Mouse (Mus musculus) stomach, embryonic 16.5 days (tissue): ENCODE results near the gene Dab2ip. TPM values are rescaled to one million over a fixed set of nuclear protein-coding genes. Genes with fewer than 3 reads are reported as not detected.

Experiments used
- ATAC-seq: fragments of 200-750 bp; cut with Nextera tagmentation; 2 replicates; pipeline ENCODE4 v1.8.0; 2017; ENCODE audit warnings: moderate number of reproducible peaks, moderate TSS enrichment; ENCODE audit not compliant: insufficient read depth, low FRiP score
- H3K27ac ChIP-seq: fragments of 300-500 bp; sonication (generic); 2 replicates; pipeline ENCODE4 v1.5.1; 2014; ENCODE audit warnings: low read length
- H3K27me3 ChIP-seq: fragments of 300-500 bp; sonication (generic); 2 replicates; pipeline ENCODE4 v1.6.1; 2014; ENCODE audit warnings: low read length, control low read depth, mixed read lengths; ENCODE audit not compliant: control insufficient read depth, insufficient read depth
- H3K36me3 ChIP-seq: fragments of 300-500 bp; sonication (generic); 2 replicates; pipeline ENCODE4 v1.6.1; 2014; ENCODE audit warnings: low read length; ENCODE audit not compliant: control insufficient read depth, insufficient read depth
- H3K4me1 ChIP-seq: fragments of 300-500 bp; sonication (generic); 2 replicates; pipeline ENCODE4 v1.6.1; 2014; ENCODE audit warnings: low read length, control low read depth, mixed read lengths; ENCODE audit not compliant: control insufficient read depth, insufficient read depth
- H3K4me2 ChIP-seq: fragments of 300-500 bp; sonication (generic); 2 replicates; pipeline ENCODE4 v1.6.1; 2014; ENCODE audit warnings: low read depth, low read length, mixed read lengths
- H3K4me3 ChIP-seq: fragments of 300-500 bp; sonication (generic); replicated peaks from 2 replicates; pipeline ENCODE4 v1.5.1; 2014; ENCODE audit warnings: mild to moderate bottlenecking, low read length
- H3K9ac ChIP-seq: fragments of 300-500 bp; sonication (generic); 2 replicates; pipeline ENCODE4 v1.6.1; 2014; ENCODE audit warnings: low read length
- H3K9me3 ChIP-seq: fragments of 300-500 bp; sonication (generic); replicated peaks from 2 replicates; pipeline ENCODE4 v1.6.1; 2016; ENCODE audit warnings: low read length, control low read depth; ENCODE audit not compliant: control insufficient read depth
- WGBS: fragments of 180-500 bp; shearing (Covaris S2); extraction: QIAGEN DNeasy Blood & Tissue Kit; methylation state at CpG from one replicate; pipeline ENCODE4 v1.1.7; 2014; 5-methylcytosine and 5-hydroxymethylcytosine counted together
- polyA plus RNA-seq: library from polyadenylated mRNA; unstranded; fragments of >200 nt; fragmentation: Nextera tagmentation; extraction: Ambion mirVana; gene quantifications from 2 replicates; pipeline ENCODE4 v1.2.1, GENCODE M21; 2015

Dab2ip gene
- polyA plus RNA-seq, 1 experiment from 2014 or later: 31.2 TPM

- WGBS: 55% methylated on average over 18 of the region's 18 CpGs
Observed at GRCm38 (mm10) chr2:35731671-35732449, 173.8 kb downstream of the Dab2ip start.

GRCm38 (mm10) chr2:35735001-35735400 lies 176.9 kb downstream of the Dab2ip start:
- Histone ChIP-seq H3K4me3 (no peak overlapping the region), H3K4me2 (no peak overlapping the region), H3K27ac (no peak overlapping the region), H3K4me1 (0 out of 2 replicates have a peak, but pooled peaks cover 2% of the 10 kb centered on the region), H3K9ac (no peak overlapping the region), H3K27me3 (no peaks in the 10 kb centered on the region), H3K9me3 (peaks cover 6% of the 10 kb centered on the region; the same call in 1 of the 2 replicates), H3K36me3 (no peaks in the 10 kb centered on the region; the same call in 1 of the 2 replicates)
- no peak for ATAC-seq
- WGBS: 99% methylated on average over 2 of the region's 2 CpGs

More at GRCm38 (mm10) chr2:35731671-35732449, 173.8 kb downstream of the Dab2ip start:
- Histone ChIP-seq H3K27me3 (no peaks in the 10 kb centered on the region), H3K4me3 (no peak overlapping the region), H3K9me3 (peaks cover 6% of the 10 kb centered on the region; the same call in 1 of the 2 replicates), H3K27ac (no peak overlapping the region; the same call in 1 of the 2 replicates), H3K36me3 (no peaks in the 10 kb centered on the region; the same call in 1 of the 2 replicates), H3K4me1 (peaks cover 17% of the 10 kb centered on the region), H3K4me2 (no peak overlapping the region), H3K9ac (no peak overlapping the region)
- ATAC-seq: 0 out of 2 replicates have a peak, but pooled peaks have one; percentile 5

DNA sequence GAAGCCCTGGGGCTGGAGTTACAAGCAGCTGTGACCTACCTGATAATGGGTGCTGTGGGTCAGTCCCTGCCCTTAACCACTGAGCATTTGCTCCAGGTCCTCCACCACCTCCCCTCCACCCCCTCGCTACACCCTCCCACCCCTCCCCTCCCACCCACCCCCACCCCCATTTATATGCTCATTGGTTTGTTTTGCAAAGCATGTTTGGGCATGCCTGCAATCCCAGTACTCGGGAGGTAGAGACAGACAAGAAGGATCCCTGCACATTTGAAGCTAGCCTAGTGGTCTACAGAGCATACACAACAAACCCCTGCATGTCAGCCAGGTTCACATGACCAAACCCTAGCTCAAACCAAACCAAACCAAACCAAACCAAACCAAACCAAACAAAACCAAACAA lies 178.0 kb downstream of the Dab2ip start:
- WGBS: 69% methylated on average over 2 of the region's 2 CpGs
- no peak overlapping the region for H3K9ac ChIP-seq
- peaks cover 6% of the 10 kb centered on the region; the same call in 1 of the 2 replicates for H3K9me3 ChIP-seq
- no peaks in the 10 kb centered on the region for H3K36me3 ChIP-seq
- no peak for ATAC-seq
- no peaks in the 10 kb centered on the region for H3K27me3 ChIP-seq
- H3K4me3 ChIP-seq: no peak overlapping the region
- no peak overlapping the region for H3K4me2 ChIP-seq
- H3K27ac ChIP-seq: no peak overlapping the region
- 0 out of 2 replicates have a peak, but pooled peaks cover 2% of the 10 kb centered on the region for H3K4me1 ChIP-seq

- H3K36me3 ChIP-seq: no peaks in the 10 kb centered on the region
- 0 out of 2 replicates have a peak, but pooled peaks cover 2% of the 10 kb centered on the region for H3K4me1 ChIP-seq
- 64% methylated on average over 7 of the region's 7 CpGs for WGBS
- no peak overlapping the region for H3K9ac ChIP-seq
- H3K4me2 ChIP-seq: no peak overlapping the region
- no peaks in the 10 kb centered on the region for H3K27me3 ChIP-seq
- no peak overlapping the region for H3K27ac ChIP-seq
- H3K9me3 ChIP-seq: peaks cover 6% of the 10 kb centered on the region; the same call in 1 of the 2 replicates
- ATAC-seq: no peak
- no peak overlapping the region for H3K4me3 ChIP-seq
Observed at GRCm38 (mm10) chr2:35737467-35738027, 179.5 kb downstream of the Dab2ip start.

DNA sequence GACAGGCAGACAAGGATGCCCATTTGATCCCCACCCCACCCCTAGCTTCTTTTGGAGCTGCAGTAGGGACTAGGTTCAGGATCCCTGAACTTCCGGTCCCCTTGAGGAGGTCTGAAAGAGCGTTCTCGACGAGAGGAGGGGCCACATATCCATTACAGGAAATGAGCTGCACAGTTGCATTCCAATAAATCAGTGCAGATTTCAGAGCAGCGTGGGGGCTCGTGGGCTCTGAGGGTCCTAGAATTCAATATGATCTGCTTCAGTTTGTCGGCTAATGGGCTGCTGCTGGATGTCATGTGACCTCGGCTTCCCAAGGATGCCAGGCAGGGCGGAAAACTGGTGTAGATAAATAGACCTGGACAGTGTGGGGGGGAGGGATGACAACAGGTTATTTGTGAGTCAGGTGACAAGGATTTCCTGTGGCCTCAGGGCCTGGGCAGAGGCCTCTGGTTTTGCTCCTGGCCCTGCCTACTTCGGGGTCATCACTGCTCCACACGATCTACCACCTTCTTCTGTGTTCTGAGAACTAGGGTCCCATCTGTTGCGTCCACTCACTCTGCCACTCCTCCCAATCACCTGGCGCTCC lies 181.7 kb downstream of the Dab2ip start:
- H3K4me3 ChIP-seq: no peak overlapping the region
- H3K4me2 ChIP-seq: no peak overlapping the region
- peaks cover 5% of the 10 kb centered on the region; the same call in 1 of the 2 replicates for H3K9me3 ChIP-seq
- no peak overlapping the region for H3K9ac ChIP-seq
- no peaks in the 10 kb centered on the region for H3K36me3 ChIP-seq
- WGBS: 43% methylated on average over 13 of the region's 13 CpGs
- no peaks in the 10 kb centered on the region for H3K27me3 ChIP-seq
- no peak for ATAC-seq
- no peak overlapping the region for H3K27ac ChIP-seq
- 0 out of 2 replicates have a peak, but pooled peaks cover 2% of the 10 kb centered on the region for H3K4me1 ChIP-seq

GRCm38 (mm10) chr2:35745876-35746275 lies 187.8 kb downstream of the Dab2ip start:
- no peak overlapping the region for H3K9ac ChIP-seq
- H3K27me3 ChIP-seq: no peaks in the 10 kb centered on the region
- H3K4me3 ChIP-seq: no peak overlapping the region
- H3K4me2 ChIP-seq: no peak overlapping the region
- no peaks in the 10 kb centered on the region for H3K9me3 ChIP-seq
- H3K27ac ChIP-seq: no peak overlapping the region
- H3K36me3 ChIP-seq: no peaks in the 10 kb centered on the region
- no peaks in the 10 kb centered on the region for H3K4me1 ChIP-seq
- 89% methylated on average over 10 of the region's 10 CpGs for WGBS
- ATAC-seq: no peak

- H3K27me3 ChIP-seq: no peaks in the 10 kb centered on the region
- no peaks in the 10 kb centered on the region for H3K9me3 ChIP-seq
- H3K9ac ChIP-seq: no peak overlapping the region
- 39% methylated on average over 5 of the region's 7 CpGs for WGBS
- no peak overlapping the region for H3K4me2 ChIP-seq
- no peaks in the 10 kb centered on the region for H3K36me3 ChIP-seq
- H3K4me1 ChIP-seq: no peaks in the 10 kb centered on the region
- H3K4me3 ChIP-seq: no peak overlapping the region
- no peak overlapping the region for H3K27ac ChIP-seq
- ATAC-seq: no peak
Observed at GRCm38 (mm10) chr2:35746638-35747037, 188.6 kb downstream of the Dab2ip start.

DNA sequence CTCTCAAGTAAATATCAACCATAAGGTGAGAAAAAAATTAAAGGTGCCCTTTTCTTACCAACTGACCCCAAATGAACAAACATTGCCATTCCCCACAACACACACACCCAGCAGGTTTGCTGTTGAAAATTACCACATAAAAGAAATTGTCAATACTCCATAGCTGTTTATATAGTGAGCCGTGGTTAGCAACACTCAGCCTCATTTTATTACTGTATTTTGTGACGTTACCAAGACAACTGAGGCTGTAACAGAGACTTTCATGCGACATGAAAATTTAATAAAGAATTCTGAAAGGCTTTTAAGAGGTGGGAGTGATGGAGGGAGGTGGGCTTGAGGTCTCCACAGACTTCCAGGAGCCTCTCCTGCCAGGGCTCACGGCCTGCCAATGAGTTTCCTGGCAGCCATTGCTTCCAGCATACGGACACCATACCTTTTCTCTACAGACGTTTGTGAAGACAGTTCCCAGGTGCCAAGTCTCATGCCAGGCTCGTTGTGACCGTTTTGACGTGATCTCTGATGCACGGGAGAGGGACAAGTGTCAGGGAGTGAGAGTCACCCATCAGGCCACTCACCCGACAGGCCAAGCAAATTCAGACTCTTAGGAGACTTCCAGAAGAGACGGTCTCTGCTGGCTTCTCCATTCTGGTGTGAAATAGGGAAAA lies 189.4 kb downstream of the Dab2ip start:
- Histone ChIP-seq H3K27me3 (no peaks in the 10 kb centered on the region), H3K9ac (no peak overlapping the region), H3K4me3 (no peak overlapping the region), H3K4me2 (no peak overlapping the region), H3K36me3 (no peaks in the 10 kb centered on the region), H3K27ac (no peak overlapping the region), H3K9me3 (no peaks in the 10 kb centered on the region), H3K4me1 (no peaks in the 10 kb centered on the region)
- WGBS: 66% methylated on average over 12 of the region's 12 CpGs
- no peak for ATAC-seq
